Mouse (Mus musculus): ENCODE results near the gene Rilpl1.

DNA sequence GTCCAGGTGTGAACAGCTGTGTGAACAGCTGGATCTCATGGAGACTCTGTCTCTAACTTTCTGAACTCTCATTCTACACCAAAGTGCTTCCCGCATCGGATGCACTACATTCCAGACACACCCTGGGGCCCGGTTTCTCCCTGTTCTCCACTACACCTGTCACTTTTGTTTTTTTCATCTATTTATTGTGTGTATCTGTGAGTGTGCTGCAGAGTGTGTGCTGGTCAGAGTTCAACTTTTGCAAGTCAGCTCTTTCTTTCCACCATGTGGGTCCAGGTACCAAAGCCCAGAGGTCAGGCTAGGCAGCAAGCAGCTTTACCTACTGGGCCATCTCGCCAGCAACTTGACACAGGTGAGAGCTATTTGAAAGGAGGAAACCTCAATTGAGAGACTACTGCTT is 26.0 kb downstream of the Rilpl1 start:
- TF ChIP-seq CTCF (IDR thresholded peaks at IDR 0.05; ENCODE audit: extremely low read depth, insufficient read depth, insufficient read length, insufficient replicate concordance): no peak
- no peak for TF ChIP-seq POLR2A (IDR thresholded peaks at IDR 0.05; ENCODE audit: low read depth, low read length)

All from spleen, adult 2 months (tissue).